In genomic region chr10:14287551-14287950, GRCm38 (mm10) we compare ENCODE assay signal across 36 mouse cellular contexts.
"Had no signal": no experiment of that assay in that cellular context is flagged by ENCODE, and none has a peak within 500 bp of the region (broad histone marks: within the 10 kb centered on the region; RNA-seq: fewer than 3 reads in every experiment).

No protein-coding gene starts in this region.

- H3K36me3 ChIP-seq: heart, embryonic 10.5 days; heart, embryonic 12.5 days; heart, embryonic 13.5 days; heart, embryonic 15.5 days; hindbrain, embryonic 10.5 days; hindbrain, embryonic 12.5 days; hindbrain, embryonic 13.5 days; hindbrain, embryonic 15.5 days; intestine, embryonic 15.5 days; kidney, embryonic 15.5 days had no signal

- ATAC-seq: hindbrain, embryonic 16.5 days; hindbrain, postnatal 0 days; inflammation-experienced regulatory T-cells, adult 6 months; intestine, embryonic 15.5 days; intestine, embryonic 16.5 days; intestine, postnatal 0 days had no signal

- H3K4me3 ChIP-seq: heart, embryonic 10.5 days; heart, embryonic 12.5 days; heart, embryonic 13.5 days; heart, embryonic 15.5 days; hindbrain, embryonic 10.5 days; hindbrain, embryonic 12.5 days; hindbrain, embryonic 13.5 days; hindbrain, embryonic 15.5 days; intestine, embryonic 15.5 days; kidney, embryonic 15.5 days; layer of hippocampus, adult 2 months; left cerebral cortex, adult 2 months had no signal

- H3K4me2 ChIP-seq: heart, embryonic 11.5 days; heart, embryonic 12.5 days; heart, embryonic 13.5 days; heart, embryonic 15.5 days; hindbrain, embryonic 12.5 days; hindbrain, embryonic 13.5 days; hindbrain, embryonic 14.5 days; hindbrain, embryonic 15.5 days; intestine, embryonic 15.5 days; kidney, embryonic 15.5 days had no signal

- DNase-seq: heart, postnatal 10 days; heart, postnatal 14 days; heart, postnatal 36 days; heart, postnatal 4 days; kidney, adult 11 months; kidney, adult 18-20 months; kidney, adult 2 months; kidney, adult 8-10 months; kidney, adult 9 months; kidney, postnatal 10 days; kidney, postnatal 14 days; kidney, postnatal 25 days; kidney, postnatal 36 days; kidney, postnatal 4 days; layer of hippocampus, adult 9-11 months; layer of hippocampus, postnatal 36 days had no signal

- H3K4me1 ChIP-seq: heart, embryonic 10.5 days; heart, embryonic 12.5 days; heart, embryonic 13.5 days; heart, embryonic 15.5 days; hindbrain, embryonic 10.5 days; hindbrain, embryonic 12.5 days; hindbrain, embryonic 13.5 days; hindbrain, embryonic 15.5 days; intestine, embryonic 15.5 days; kidney, embryonic 15.5 days had no signal

- H3K27ac ChIP-seq: heart, embryonic 10.5 days; heart, embryonic 13.5 days; heart, embryonic 15.5 days; hindbrain, embryonic 10.5 days; hindbrain, embryonic 12.5 days; hindbrain, embryonic 13.5 days; hindbrain, embryonic 14.5 days; hindbrain, embryonic 15.5 days; hindbrain, postnatal 0 days; intestine, embryonic 15.5 days; kidney, embryonic 15.5 days; kidney, postnatal 0 days; layer of hippocampus, adult 2 months; left cerebral cortex, adult 2 months had no signal

- H3K9me3 ChIP-seq: heart, embryonic 10.5 days; heart, embryonic 13.5 days; heart, embryonic 15.5 days; hindbrain, embryonic 10.5 days; hindbrain, embryonic 12.5 days; hindbrain, embryonic 13.5 days; hindbrain, embryonic 15.5 days; intestine, embryonic 15.5 days; kidney, embryonic 15.5 days had no signal

- H3K27me3 ChIP-seq: heart, embryonic 12.5 days; heart, embryonic 13.5 days; heart, embryonic 15.5 days; hindbrain, embryonic 12.5 days; hindbrain, embryonic 13.5 days; hindbrain, embryonic 15.5 days; intestine, embryonic 15.5 days; kidney, embryonic 15.5 days had no signal

- H3K9ac ChIP-seq: heart, embryonic 12.5 days; heart, embryonic 13.5 days; heart, embryonic 15.5 days; hindbrain, embryonic 12.5 days; hindbrain, embryonic 13.5 days; hindbrain, embryonic 14.5 days; hindbrain, embryonic 15.5 days; intestine, embryonic 15.5 days; kidney, embryonic 15.5 days had no signal
